Mouse (Mus musculus) ovary, postnatal 36 days (tissue): ENCODE results near the gene Plekhb2.

Experiments
- DNase-seq: peaks from one replicate; pipeline ENCODE4 v3.0.0; 2022; ENCODE audit warnings: low spot score, mixed read lengths

The Plekhb2 gene

GRCm38 (mm10) chr1:34834904-34835303 lies 14.9 kb upstream of the Plekhb2 start:
- DNase-seq = no peak

DNA sequence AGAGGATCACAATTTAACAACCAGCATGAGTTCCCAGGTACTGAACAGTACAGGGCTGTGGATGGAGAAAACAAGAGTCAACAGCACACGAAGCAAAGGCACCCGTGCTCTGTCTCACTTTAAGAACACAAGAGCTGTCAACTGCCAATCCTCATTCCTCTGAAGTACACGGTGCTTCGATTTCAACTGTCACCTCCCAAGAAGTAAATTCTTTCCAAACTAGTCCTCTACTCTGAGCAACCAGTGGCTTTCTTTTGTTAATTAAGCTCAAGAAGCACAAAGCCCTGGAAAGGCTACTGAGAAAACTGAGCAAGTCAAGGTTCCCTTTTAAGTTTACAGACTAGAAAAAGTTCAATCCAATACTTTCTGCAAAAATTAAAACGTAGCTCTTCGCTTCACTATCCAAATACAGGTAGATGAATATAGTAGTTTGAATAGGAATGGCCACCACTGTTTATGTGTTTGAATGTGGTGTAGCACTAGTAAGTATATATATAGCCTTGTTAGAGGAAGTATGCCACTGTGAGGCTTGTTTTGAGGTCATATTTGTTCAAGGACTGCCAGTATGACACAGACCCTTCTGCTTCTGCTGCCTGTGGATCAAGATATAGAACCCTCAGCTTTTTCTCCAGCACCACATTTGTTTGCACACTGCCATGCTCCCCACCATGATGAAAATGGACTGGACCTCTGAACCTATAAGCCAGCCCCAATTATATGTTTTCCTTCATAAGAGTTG lies 11.7 kb upstream of the Plekhb2 start:
- DNase-seq = no peak

DNA sequence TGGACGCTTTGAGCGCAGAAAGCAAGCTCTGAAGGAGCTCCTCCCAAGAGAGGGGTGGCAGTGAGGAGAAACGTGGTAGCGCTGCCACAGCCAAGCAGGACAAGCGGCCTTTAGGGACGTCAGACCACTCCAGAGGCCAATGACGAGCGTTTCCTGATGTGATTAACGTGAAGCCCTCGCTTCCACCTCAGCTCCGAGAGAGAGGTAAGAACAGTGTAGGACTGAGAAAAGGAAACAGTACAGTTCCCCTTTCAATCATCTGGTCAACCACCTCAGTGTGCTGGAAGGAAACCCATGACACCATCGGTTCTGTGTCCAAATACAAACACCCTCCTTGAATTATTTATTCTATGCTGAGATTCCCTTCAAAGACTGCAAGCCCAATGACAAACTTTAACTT lies 10.5 kb upstream of the Plekhb2 start:
- DNase-seq = no peak

- no peak for DNase-seq
Measured at GRCm38 (mm10) chr1:34841709-34842388, 7.9 kb upstream of the Plekhb2 start.

GRCm38 (mm10) chr1:34842389-34842861 lies 7.4 kb upstream of the Plekhb2 start:
- DNase-seq = peak; percentile 69

- DNase-seq = peak; percentile 89
Measured at GRCm38 (mm10) chr1:34842887-34843618, 6.7 kb upstream of the Plekhb2 start, which contains the start of gene Fam168b. Gene Fam168b (minus strand): TSS chr1:34843065.

DNA sequence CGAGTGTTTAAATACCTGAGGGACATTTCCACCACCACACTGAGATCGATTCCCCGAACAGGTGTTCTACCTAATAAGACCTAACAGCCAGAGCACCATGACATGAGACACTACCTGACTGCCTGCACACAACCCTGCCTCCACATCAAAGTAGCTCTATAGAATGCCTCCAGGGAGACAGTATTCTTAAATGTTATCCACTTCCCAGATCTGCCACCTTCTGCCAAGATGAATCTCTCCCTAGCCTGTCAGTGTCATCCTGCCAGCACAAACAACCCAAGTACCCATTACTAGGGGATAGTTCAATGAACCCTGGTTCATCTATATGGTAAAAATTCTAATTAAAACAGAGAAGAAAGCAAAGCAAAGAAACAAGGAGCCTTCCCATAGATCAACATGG lies 2.7 kb upstream of the Plekhb2 start:
- no peak for DNase-seq

DNA sequence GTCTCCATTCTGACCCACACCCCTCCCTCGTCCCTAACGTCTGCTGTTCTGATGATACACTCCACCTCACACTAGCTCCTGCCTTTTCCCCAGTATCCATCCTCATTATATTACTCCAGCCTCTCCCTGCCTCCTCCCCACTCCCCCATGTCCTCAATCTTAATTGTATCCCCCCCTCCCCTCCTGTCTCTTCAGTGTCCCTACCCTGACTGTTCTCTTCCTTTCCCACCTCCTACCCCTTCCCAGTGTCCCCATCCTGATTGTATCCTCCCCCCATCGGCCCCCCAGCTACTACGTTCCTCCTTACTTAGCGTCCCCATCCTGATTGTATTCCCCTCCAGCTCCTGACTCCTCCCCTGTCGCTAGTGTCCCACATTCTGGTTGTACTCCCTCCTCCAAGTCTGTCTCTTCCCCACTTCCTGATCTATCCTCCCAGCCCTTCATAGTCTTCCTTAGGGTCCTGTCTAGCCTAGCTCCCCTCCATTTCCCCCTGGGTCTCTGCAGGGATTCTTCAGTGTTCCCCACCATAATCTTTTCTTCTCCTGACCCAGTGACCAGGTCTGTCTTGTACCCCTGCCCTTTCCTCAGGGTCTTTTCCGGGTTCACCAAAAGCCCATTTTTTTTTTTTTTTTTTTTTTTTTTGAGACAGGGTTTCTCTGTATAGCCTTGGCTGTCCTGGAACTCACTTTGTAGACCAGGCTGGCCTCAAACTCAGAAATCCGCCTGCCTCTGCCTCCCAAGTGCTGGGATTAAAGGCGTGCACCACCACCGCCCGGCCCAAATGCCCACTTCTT lies 764 bp downstream of the Plekhb2 start:
- DNase-seq = no peak

- DNase-seq = no peak
Measured at GRCm38 (mm10) chr1:34851562-34851961, 1.8 kb downstream of the Plekhb2 start.

GRCm38 (mm10) chr1:34852116-34852878 lies 2.5 kb downstream of the Plekhb2 start:
- no peak for DNase-seq

DNA sequence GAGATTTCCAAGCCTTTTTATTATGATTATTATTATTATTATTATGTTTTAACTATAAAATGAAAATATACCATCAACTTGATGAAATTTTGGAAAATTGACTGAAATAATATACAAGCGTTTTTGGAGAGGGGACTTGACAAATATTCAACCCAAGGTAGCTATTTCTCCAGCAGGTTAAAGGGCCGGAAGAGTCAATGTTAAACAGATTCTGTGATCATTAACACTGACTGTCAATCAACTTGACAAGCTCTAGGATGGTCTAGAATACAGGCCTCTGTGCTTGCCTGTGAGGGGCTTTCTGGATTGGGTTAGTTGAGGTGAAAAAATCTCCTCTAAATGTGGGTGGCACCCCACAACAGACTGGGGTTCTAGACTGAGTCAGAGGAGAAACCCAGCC lies 4.0 kb downstream of the Plekhb2 start:
- DNase-seq = no peak

DNA sequence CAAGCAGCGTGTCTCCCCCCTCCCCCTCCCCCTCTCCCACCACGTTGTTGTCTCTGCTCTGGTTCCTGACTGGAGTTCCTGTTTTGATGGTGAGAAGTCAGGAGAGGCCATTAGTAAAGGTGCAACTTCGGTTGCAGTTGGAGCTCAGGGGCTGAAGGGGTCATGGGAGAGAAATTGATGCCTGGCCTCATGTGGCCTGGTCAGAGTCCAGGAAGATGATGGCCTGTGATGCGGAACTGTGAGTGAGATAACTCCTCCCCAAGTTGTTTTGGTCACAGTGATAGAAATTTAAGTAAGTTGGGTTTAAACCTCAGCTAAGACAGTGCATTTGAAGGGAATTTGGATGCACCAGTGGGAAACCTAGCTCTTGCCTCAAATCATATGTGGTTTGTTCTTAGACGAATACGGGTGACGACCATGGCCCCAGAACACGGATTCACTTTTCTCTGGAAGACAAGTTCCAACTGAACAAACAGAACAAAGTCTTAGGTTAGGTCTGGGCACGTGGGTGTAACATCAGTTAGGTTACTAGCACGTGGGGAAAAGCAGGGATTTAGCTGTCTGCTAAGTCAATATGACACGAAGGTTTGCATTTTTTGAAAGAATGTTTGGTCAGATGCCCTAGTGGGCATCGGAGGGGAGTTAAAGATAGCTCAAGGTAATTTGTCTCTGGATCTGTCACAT lies 5.4 kb downstream of the Plekhb2 start:
- no peak for DNase-seq

- DNase-seq = no peak
Measured at GRCm38 (mm10) chr1:34858671-34859070, 8.9 kb downstream of the Plekhb2 start.

DNA sequence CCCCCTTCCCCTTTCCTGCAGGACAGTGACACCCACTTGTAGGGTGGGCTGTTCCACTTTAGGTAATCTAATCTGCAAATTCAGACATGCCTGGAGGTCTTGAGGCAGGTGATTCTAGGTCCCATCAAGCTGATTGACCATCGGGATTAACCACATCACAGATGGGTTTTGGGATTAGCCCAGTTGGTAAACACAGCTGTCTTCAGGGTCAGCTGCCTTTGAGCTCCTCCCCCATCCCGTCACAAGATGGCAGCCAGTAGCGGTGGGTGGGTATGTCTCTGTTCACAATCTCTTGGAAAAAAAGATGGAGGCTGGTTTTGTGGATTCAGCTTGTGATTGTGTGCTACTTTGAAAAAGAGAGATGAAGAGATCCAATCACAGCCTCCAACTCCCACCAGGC lies 10.0 kb downstream of the Plekhb2 start:
- DNase-seq = no peak

DNA sequence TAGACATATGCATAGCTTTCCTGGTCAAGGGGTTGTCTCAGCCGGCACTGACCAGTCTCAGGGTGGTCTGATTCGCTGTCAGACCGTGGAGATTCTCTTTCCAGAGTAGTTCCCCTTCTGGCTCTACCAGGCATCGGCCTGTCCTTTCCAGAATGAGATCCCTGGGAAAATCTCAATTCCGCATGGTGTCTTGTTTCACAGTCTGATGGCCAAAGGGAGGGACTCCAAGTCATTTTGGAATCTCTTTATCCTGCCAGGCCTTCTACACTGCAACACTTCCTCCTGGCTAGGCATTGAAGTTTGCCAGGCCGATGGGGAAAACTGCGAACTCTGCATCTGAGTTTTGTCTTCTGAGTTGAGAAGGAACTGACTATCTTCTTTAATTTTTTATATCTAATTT lies 10.4 kb downstream of the Plekhb2 start:
- no peak for DNase-seq

DNA sequence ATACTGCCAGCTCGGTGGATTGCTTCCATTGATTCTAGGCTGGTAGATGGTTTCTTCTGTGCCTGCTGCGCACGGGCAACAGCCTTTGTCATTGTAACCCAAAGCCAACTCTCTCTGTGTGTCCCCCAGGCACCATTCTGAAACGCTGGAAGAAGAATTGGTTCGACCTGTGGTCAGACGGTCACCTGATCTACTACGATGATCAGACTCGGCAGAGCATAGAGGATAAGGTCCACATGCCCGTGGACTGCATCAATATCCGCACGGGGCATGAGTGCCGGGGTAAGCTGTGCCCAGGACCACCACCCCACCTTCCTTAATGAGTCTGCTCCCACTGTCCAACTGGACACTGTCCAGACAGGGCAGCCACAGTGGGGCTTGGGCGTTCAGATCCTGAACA lies 13.1 kb downstream of the Plekhb2 start:
- DNase-seq = no peak

DNA sequence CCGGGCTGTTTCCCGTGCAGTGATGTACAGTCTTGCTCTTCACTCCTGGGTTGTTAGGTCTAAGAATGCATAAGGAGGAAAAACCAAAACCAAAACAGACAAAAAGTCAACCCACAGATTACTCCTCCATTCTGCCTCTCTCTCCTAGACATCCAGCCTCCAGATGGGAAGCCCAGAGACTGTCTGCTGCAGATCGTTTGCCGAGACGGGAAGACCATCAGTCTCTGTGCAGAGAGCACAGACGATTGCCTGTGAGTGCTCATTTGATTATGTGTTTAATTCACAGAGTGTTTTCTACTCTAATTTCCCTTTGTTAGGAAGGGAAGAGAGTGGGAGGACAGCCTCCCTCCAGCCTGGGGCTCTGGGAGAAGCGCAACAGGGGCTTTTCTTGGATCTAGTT lies 13.5 kb downstream of the Plekhb2 start:
- DNase-seq = no peak

DNA sequence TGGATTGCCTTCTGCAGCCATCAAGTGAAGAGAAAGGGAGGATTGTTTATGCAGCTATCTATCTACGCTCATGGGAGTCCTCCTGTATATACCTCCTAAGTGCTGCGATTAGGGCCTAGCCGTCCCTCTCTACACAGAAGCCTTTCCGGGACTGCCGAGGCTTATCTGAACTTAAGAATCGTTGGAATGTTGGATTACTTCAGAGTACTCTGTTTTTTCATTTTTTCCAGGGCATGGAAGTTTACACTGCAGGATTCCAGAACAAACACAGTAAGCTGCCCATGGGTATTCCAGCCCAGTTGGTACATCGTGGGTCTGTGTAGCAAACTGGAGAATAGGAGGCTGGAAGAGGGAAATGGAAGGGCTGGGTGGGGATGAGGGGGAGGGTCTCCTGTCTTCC lies 14.5 kb downstream of the Plekhb2 start:
- no peak for DNase-seq

GRCm38 (mm10) chr1:34865866-34866265 lies 16.1 kb downstream of the Plekhb2 start:
- no peak for DNase-seq

DNA sequence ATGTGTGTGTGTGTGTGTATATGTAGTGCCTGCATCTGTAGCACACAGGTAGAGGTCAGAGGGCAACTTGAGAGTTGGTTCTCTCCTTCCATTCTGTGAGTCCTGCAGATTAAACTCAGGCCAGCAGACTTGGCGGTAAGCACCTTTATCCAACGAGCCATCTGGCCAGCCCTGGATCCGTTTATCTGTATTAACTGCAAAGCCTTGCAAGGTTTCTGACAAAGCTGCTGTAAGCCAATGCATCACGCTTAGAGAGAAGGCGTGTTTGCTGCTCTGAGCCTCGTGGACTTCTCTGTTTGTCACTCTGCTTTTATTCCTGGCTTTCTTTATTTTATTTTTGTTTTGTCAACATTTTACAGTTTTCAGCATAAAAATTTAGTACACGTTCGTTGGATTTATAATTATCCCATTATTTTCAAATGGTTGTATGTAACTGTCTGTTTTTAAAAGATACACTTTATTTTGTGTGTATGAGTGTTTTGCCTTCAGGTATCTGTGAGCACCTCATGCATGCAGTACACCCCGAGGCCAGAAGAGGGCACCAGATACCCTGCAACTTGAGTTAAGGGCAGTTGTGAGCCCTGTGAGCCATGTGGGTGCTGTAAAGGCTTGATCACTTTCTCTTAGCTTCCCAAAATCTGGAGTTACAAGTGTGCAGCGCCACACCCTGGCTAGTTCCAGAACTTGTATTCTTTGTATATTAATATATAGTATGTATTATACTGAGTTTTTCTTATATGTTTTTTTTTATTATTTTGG lies 17.2 kb downstream of the Plekhb2 start:
- peak; percentile 82 for DNase-seq
